Mouse (Mus musculus): ENCODE results near the gene Synpo2l. TPM values are rescaled to one million over a fixed set of nuclear protein-coding genes. Genes with fewer than 3 reads are reported as not detected.
"Not testable (repeated sequence)": the region's sequence is repeated elsewhere in the genome, so short reads cannot be mapped to it uniquely, and the experiment has no call there.

Gene Synpo2l
- polyA plus RNA-seq, 1 experiment from 2014 or later, result 3.5 TPM

DNA sequence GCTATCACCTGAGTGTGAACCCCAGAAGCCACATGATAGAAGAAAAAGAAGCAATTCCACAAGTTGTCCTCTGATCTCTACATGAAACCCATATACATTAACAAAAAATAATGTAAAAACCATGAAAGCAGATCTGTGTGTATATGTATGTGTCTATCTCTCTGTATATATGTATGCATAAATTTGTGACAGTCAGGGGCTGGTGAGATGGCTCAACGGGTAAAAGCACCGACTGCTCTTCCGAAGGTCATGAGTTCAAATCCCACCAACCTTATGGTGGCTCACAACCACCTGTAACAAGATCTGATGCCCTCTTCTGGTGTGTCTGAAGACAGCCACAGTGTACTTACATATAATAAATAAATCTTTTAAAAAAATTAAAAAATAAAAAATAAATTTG, 31.2 kb downstream of the Synpo2l start:
- ATAC-seq (ENCODE audit: low FRiP score, low read depth); H3K9ac ChIP-seq; H3K4me3 ChIP-seq; H3K4me2 ChIP-seq (replicated peaks); H3K27me3 ChIP-seq (replicated peaks); H3K9me3 ChIP-seq; H3K4me1 ChIP-seq; H3K36me3 ChIP-seq; H3K27ac ChIP-seq: not testable (repeated sequence)
- 97% methylated on average over 3 of the region's 3 CpGs for WGBS

GRCm38 (mm10) chr14:20635546-20635945, 32.6 kb downstream of the Synpo2l start:
- no peak overlapping the region for H3K9ac ChIP-seq
- peaks cover 3% of the 10 kb centered on the region; the same call in 1 of the 2 replicates for H3K4me1 ChIP-seq
- H3K4me2 ChIP-seq (replicated peaks), result no peak overlapping the region
- H3K9me3 ChIP-seq, result no peaks in the 10 kb centered on the region
- WGBS, result 90% methylated on average over 2 of the region's 2 CpGs
- H3K27ac ChIP-seq, result no peak overlapping the region
- no peaks in the 10 kb centered on the region for H3K27me3 ChIP-seq (replicated peaks)
- H3K4me3 ChIP-seq, result no peak overlapping the region
- ATAC-seq (ENCODE audit: low FRiP score, low read depth), result no peak
- no peaks in the 10 kb centered on the region for H3K36me3 ChIP-seq

DNA sequence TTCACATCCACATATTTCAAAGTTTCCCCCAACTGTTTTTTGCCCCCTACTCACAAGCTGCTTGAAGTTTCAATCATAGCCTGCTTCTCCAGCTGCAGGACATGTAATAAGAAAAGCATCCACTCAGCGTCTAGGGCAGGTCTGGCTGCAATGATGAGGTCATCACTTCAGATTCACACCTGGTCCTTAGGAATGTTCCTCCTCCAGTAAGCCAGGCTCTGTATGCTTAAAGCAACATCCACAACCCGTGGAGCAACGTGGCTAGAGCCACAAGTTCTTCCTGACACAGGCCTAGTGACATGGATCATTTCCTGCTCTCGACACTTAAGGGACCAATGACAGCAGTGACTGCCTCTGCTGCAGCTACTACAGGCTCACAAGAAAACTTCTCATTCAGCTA, 36.9 kb downstream of the Synpo2l start:
- Histone ChIP-seq H3K27ac (no peak overlapping the region), H3K9ac (no peak overlapping the region), H3K27me3 (replicated peaks) (no peaks in the 10 kb centered on the region), H3K9me3 (no peaks in the 10 kb centered on the region), H3K4me2 (replicated peaks) (no peak overlapping the region), H3K4me1 (no peaks in the 10 kb centered on the region), H3K36me3 (no peaks in the 10 kb centered on the region), H3K4me3 (no peak overlapping the region)
- WGBS, result 65% methylated on average over 4 of the region's 4 CpGs
- no peak for ATAC-seq (ENCODE audit: low FRiP score, low read depth)

- no peak overlapping the region for H3K4me3 ChIP-seq
- no peaks in the 10 kb centered on the region for H3K9me3 ChIP-seq
- no peak overlapping the region for H3K27ac ChIP-seq
- 81% methylated on average over 3 of the region's 3 CpGs for WGBS
- H3K36me3 ChIP-seq, result no peaks in the 10 kb centered on the region
- H3K27me3 ChIP-seq (replicated peaks), result no peaks in the 10 kb centered on the region
- no peak for ATAC-seq (ENCODE audit: low FRiP score, low read depth)
- H3K9ac ChIP-seq, result no peak overlapping the region
- H3K4me1 ChIP-seq, result no peaks in the 10 kb centered on the region
- H3K4me2 ChIP-seq (replicated peaks), result no peak overlapping the region
These were observed 41.2 kb downstream of the Synpo2l start for GRCm38 (mm10) chr14:20626971-20627370.

DNA sequence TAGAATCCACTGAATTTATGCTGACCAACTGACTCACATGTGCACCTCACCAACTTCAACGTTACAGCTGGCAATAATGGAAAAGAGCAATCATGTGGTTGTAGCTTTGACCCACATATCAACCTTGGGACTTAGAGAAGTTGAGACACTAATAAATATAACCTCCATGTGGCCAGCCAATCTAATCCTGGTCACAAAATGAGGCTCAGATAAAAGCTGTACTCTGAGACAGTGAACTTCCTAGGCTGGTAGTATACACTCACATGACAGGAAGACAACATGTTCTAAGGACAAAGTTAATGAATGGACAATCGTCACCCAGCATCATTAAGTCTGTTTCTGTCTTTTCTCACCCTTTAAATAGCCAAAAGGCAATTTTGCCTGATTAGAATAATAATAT, 41.7 kb downstream of the Synpo2l start:
- WGBS, result 89% methylated on average over 2 of the region's 2 CpGs
- no peak for ATAC-seq (ENCODE audit: low FRiP score, low read depth)
- Histone ChIP-seq H3K9me3 (no peaks in the 10 kb centered on the region), H3K27ac (no peak overlapping the region), H3K27me3 (replicated peaks) (no peaks in the 10 kb centered on the region), H3K4me1 (no peaks in the 10 kb centered on the region), H3K9ac (no peak overlapping the region), H3K36me3 (no peaks in the 10 kb centered on the region), H3K4me2 (replicated peaks) (no peak overlapping the region), H3K4me3 (no peak overlapping the region)

- no peaks in the 10 kb centered on the region for H3K36me3 ChIP-seq
- no peak for ATAC-seq (ENCODE audit: low FRiP score, low read depth)
- WGBS, result 96% methylated on average over 3 of the region's 3 CpGs
These were observed 45.2 kb downstream of the Synpo2l start for GRCm38 (mm10) chr14:20622907-20623306.

DNA sequence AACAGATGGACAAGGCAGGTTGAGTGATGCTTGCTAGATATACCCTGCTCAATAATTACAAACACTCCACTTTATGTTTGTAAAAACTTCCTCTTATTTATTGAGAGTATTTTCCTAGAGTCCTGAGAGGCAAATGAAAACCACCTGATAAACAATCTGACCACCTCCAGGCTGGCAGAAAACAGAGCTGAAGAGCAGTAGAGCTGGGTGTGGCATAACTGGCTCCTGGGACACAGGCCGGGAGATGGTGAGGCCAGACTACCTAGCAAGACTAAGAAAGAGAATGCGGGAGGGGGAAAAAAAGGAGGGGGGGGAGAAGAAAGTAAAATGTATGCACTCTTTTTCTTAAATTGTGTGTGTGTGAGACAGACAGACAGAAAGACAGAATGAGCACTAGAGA, 45.7 kb downstream of the Synpo2l start:
- 92% methylated on average over 2 of the region's 2 CpGs for WGBS
- Histone ChIP-seq H3K27me3 (replicated peaks) (no peaks in the 10 kb centered on the region), H3K4me3 (no peak overlapping the region), H3K27ac (no peak overlapping the region), H3K4me2 (replicated peaks) (no peak overlapping the region), H3K9ac (no peak overlapping the region), H3K4me1 (no peaks in the 10 kb centered on the region), H3K36me3 (no peaks in the 10 kb centered on the region), H3K9me3 (no peaks in the 10 kb centered on the region)
- no peak for ATAC-seq (ENCODE audit: low FRiP score, low read depth)

More at GRCm38 (mm10) chr14:20622907-20623306, 45.2 kb downstream of the Synpo2l start:
- Histone ChIP-seq H3K9ac (no peak overlapping the region), H3K27me3 (replicated peaks) (no peaks in the 10 kb centered on the region), H3K9me3 (no peaks in the 10 kb centered on the region), H3K4me3 (no peak overlapping the region), H3K4me1 (no peaks in the 10 kb centered on the region), H3K27ac (no peak overlapping the region), H3K4me2 (replicated peaks) (no peak overlapping the region)

GRCm38 (mm10) chr14:20621903-20622302, 46.3 kb downstream of the Synpo2l start:
- Histone ChIP-seq H3K27ac (no peak overlapping the region), H3K4me1 (peaks cover 2% of the 10 kb centered on the region; the same call in 1 of the 2 replicates), H3K27me3 (replicated peaks) (no peaks in the 10 kb centered on the region), H3K4me2 (replicated peaks) (no peak overlapping the region), H3K9ac (no peak overlapping the region), H3K4me3 (no peak overlapping the region), H3K9me3 (no peaks in the 10 kb centered on the region), H3K36me3 (no peaks in the 10 kb centered on the region)
- ATAC-seq (ENCODE audit: low FRiP score, low read depth), result no peak
- WGBS, result 90% methylated on average over 2 of the region's 2 CpGs

DNA sequence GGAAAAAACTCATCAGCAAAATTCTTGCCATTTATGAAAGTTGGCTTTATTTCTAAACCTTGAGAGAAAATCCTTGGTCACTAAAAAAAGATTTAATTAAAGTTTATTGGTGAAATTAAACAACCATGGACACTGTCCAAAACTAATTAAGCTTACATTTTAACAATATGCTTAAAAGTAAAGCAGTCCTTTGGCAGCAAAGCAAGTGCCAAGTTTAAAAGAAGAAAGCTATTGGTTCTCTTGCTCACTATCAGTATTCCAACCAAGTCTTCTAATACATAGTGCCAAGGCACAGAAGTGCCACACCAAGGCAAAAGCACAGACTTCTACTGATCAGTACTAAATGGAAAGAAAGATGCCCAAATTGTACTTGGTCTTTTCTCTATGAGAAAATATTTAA, 49.0 kb downstream of the Synpo2l start:
- ATAC-seq (ENCODE audit: low FRiP score, low read depth), result no peak

GRCm38 (mm10) chr14:20618211-20618610, 49.9 kb downstream of the Synpo2l start:
- WGBS, result 77% methylated on average over 5 of the region's 5 CpGs
- ATAC-seq (ENCODE audit: low FRiP score, low read depth), result no peak

More for the DNA sequence above, 49.0 kb downstream of the Synpo2l start:
- Histone ChIP-seq H3K36me3 (no peaks in the 10 kb centered on the region), H3K4me3 (no peak overlapping the region), H3K9ac (no peak overlapping the region), H3K4me2 (replicated peaks) (no peak overlapping the region), H3K27me3 (replicated peaks) (no peaks in the 10 kb centered on the region), H3K4me1 (peaks cover 8% of the 10 kb centered on the region; the same call in 1 of the 2 replicates), H3K9me3 (no peaks in the 10 kb centered on the region), H3K27ac (no peak overlapping the region)

GRCm38 (mm10) chr14:20616421-20616820, 51.7 kb downstream of the Synpo2l start:
- Histone ChIP-seq H3K4me1 (peaks cover 8% of the 10 kb centered on the region; the same call in 1 of the 2 replicates), H3K9me3 (no peaks in the 10 kb centered on the region), H3K27me3 (replicated peaks) (no peaks in the 10 kb centered on the region), H3K27ac (no peak overlapping the region), H3K4me3 (no peak overlapping the region), H3K36me3 (no peaks in the 10 kb centered on the region), H3K4me2 (replicated peaks) (no peak overlapping the region), H3K9ac (no peak overlapping the region)
- no peak for ATAC-seq (ENCODE audit: low FRiP score, low read depth)
- WGBS, result 9% methylated on average over 2 of the region's 2 CpGs

More at GRCm38 (mm10) chr14:20618211-20618610, 49.9 kb downstream of the Synpo2l start:
- Histone ChIP-seq H3K4me1 (peaks cover 8% of the 10 kb centered on the region; the same call in 1 of the 2 replicates), H3K27ac (no peak overlapping the region), H3K4me3 (no peak overlapping the region), H3K36me3 (no peaks in the 10 kb centered on the region), H3K9ac (no peak overlapping the region), H3K27me3 (replicated peaks) (no peaks in the 10 kb centered on the region), H3K9me3 (no peaks in the 10 kb centered on the region), H3K4me2 (replicated peaks) (no peak overlapping the region)

DNA sequence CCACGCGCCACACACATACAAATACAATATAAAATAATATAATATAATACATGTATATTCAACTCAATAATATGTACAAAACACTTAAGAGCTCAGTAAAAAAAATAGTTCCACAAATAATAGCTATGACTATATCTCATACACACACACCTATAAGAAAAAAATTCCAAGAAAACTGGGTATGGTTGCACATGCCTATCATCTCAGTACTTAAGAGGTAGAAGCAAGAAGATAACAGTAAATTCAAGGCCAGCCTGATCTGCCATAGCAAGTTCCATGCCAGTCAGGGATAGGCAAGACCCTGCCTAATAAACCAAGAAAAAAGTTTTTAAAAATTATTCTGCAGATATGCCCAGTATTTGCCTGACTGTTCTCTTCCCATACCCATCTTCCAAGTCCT, 53.1 kb downstream of the Synpo2l start:
- no peak overlapping the region for H3K4me2 ChIP-seq (replicated peaks)
- no peaks in the 10 kb centered on the region for H3K36me3 ChIP-seq
- H3K27ac ChIP-seq, result no peak overlapping the region
- WGBS, result 97% methylated on average over 2 of the region's 2 CpGs
- no peaks in the 10 kb centered on the region for H3K9me3 ChIP-seq
- H3K4me1 ChIP-seq, result peaks cover 8% of the 10 kb centered on the region; the same call in 1 of the 2 replicates
- H3K9ac ChIP-seq, result no peak overlapping the region
- ATAC-seq (ENCODE audit: low FRiP score, low read depth), result no peak
- H3K4me3 ChIP-seq, result no peak overlapping the region
- no peaks in the 10 kb centered on the region for H3K27me3 ChIP-seq (replicated peaks)

DNA sequence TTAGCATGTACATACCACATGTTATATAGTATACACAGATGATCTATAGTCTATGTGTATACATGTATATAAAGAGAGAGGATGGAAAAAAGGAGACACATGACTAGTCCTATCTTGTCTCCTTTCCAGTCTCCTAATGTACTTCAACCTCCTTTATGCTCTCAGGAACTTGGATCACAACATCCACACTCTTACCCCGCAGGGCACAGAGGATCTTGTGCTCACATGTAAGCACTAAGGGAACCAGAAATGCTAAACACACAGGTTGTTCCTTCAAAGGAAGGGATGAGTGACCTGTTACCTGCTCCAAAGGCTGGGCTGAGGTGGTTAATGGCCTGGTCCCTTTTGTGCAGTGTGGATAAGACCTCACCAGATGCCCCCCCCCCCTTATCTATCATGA, 55.3 kb downstream of the Synpo2l start:
- H3K4me1 ChIP-seq, result peaks cover 8% of the 10 kb centered on the region; the same call in 1 of the 2 replicates
- no peak for ATAC-seq (ENCODE audit: low FRiP score, low read depth)
- H3K4me3 ChIP-seq, result no peak overlapping the region
- H3K4me2 ChIP-seq (replicated peaks), result no peak overlapping the region
- H3K9me3 ChIP-seq, result no peaks in the 10 kb centered on the region
- H3K27me3 ChIP-seq (replicated peaks), result no peaks in the 10 kb centered on the region
- H3K9ac ChIP-seq, result no peak overlapping the region
- no peak overlapping the region for H3K27ac ChIP-seq
- no peaks in the 10 kb centered on the region for H3K36me3 ChIP-seq
- WGBS, result 97% methylated on average over 1 of the region's 1 CpGs
